Mouse (Mus musculus) CH12.LX (cell line): ENCODE data around the gene Tmem243. TPM values are rescaled to one million over a fixed set of nuclear protein-coding genes. Genes with fewer than 3 reads are reported as not detected.

ENCODE experiments used
- DNase-seq: peaks from one replicate; pipeline ENCODE4 v3.0.0-alpha.2; 2013; ENCODE audit errors: extremely low read depth
- H3K27ac ChIP-seq: 2 replicates; pipeline ENCODE4 v1.5.1; 2012; ENCODE audit warnings: low read depth, mild to moderate bottlenecking, control low read depth, moderate library complexity; ENCODE audit not compliant: insufficient read depth
- H3K27me3 ChIP-seq: replicated peaks from 2 replicates; pipeline ENCODE3; 2012; ENCODE audit warnings: inconsistent platforms
- H3K36me3 ChIP-seq, 2 experiments: replicated peaks in 1 of 2; 2 replicates each; pipeline versions ENCODE3 to v1.6.1; 2012; ENCODE audit warnings: inconsistent platforms in 1 of 2, low read length in 1 of 2, mild to moderate bottlenecking in 1 of 2, mixed read lengths in 1 of 2, moderate library complexity in 1 of 2; ENCODE audit not compliant: control insufficient read depth in 1 of 2, insufficient read depth in 1 of 2
- H3K4me1 ChIP-seq, 2 experiments: 2 replicates each; pipeline ENCODE4 v1.6.1; 2012; ENCODE audit warnings: inconsistent platforms in 1 of 2, moderate library complexity in 1 of 2; ENCODE audit not compliant: insufficient read depth in 2 of 2, control insufficient read depth in 1 of 2
- H3K4me2 ChIP-seq: 2 replicates; pipeline ENCODE4 v1.6.1; 2012; ENCODE audit warnings: low read depth, mild to moderate bottlenecking, control low read depth; ENCODE audit not compliant: poor library complexity, insufficient read depth, severe bottlenecking
- H3K4me3 ChIP-seq, 3 experiments: fragments of 150-350 bp in 1 of 3; sonication (generic) in 1 of 3; replicated peaks in 1 of 3; 2 replicates each; pipeline versions ENCODE3 to v1.5.1; 2011 to 2012; ENCODE audit warnings: low read depth in 2 of 3, low read length in 2 of 3, mild to moderate bottlenecking in 2 of 3, moderate library complexity in 2 of 3, control low read depth in 1 of 3, improper control_type of control experiment in 1 of 3, inconsistent platforms in 1 of 3, mixed read lengths in 1 of 3; ENCODE audit not compliant: poor library complexity in 1 of 3
- H3K79me2 ChIP-seq: replicated peaks from 2 replicates; pipeline ENCODE4 v1.6.1; 2012; ENCODE audit warnings: mild to moderate bottlenecking, moderate library complexity; ENCODE audit not compliant: control insufficient read depth, poor library complexity, insufficient read depth, severe bottlenecking; ENCODE audit errors: extremely low read depth
- H3K9ac ChIP-seq: 2 replicates; pipeline ENCODE4 v1.6.1; 2012; ENCODE audit warnings: low read depth, mild to moderate bottlenecking, control low read depth, moderate library complexity; ENCODE audit not compliant: insufficient read depth
- H3K9me3 ChIP-seq: replicated peaks from 2 replicates; pipeline ENCODE3; 2012; ENCODE audit warnings: low read length, inconsistent platforms, mixed read lengths
- BHLHE40 ChIP-seq: IDR thresholded peaks from 2 replicates; pipeline ENCODE4 v1.6.1; 2011; ENCODE audit warnings: mild to moderate bottlenecking, low read depth, low read length, improper control_type of control experiment
- CTCF ChIP-seq, 2 experiments: IDR thresholded peaks in 1 of 2; conservative IDR thresholded peaks in 1 of 2; 2 replicates each; pipeline ENCODE4 v1.5.1; 2011 to 2012; ENCODE audit warnings: low read depth in 2 of 2, low read length in 2 of 2, improper control_type of control experiment in 1 of 2, inconsistent platforms in 1 of 2, mild to moderate bottlenecking in 1 of 2, moderate library complexity in 1 of 2
- E2F4 ChIP-seq: IDR thresholded peaks from 2 replicates; pipeline ENCODE4 v1.6.1; 2011; ENCODE audit warnings: low read depth, low read length, improper control_type of control experiment; ENCODE audit not compliant: insufficient replicate concordance
- EP300 ChIP-seq: IDR thresholded peaks from 2 replicates; pipeline ENCODE4 v1.6.1; 2011; ENCODE audit warnings: low read length, improper control_type of control experiment
- ETS1 ChIP-seq: conservative IDR thresholded peaks from 2 replicates; pipeline ENCODE4 v1.6.1; 2012; ENCODE audit warnings: low read depth, mild to moderate bottlenecking, inconsistent platforms, low read length, improper control_type of control experiment, moderate library complexity
- HCFC1 ChIP-seq: IDR thresholded peaks from 2 replicates; pipeline ENCODE4 v1.6.1; 2012; ENCODE audit warnings: low read depth, mild to moderate bottlenecking, inconsistent platforms, low read length, improper control_type of control experiment
- MAFK ChIP-seq: IDR thresholded peaks from 2 replicates; pipeline ENCODE4 v1.6.1; 2011; ENCODE audit warnings: low read length, improper control_type of control experiment; ENCODE audit not compliant: insufficient replicate concordance
- MAX ChIP-seq: IDR thresholded peaks from 2 replicates; pipeline ENCODE4 v1.6.1; 2011; ENCODE audit warnings: low read length, improper control_type of control experiment
- MXI1 ChIP-seq: IDR thresholded peaks from 2 replicates; pipeline ENCODE4 v1.6.1; 2011; ENCODE audit warnings: mild to moderate bottlenecking, low read depth, low read length, improper control_type of control experiment
- MYC ChIP-seq: IDR thresholded peaks from 2 replicates; pipeline ENCODE4 v1.6.1; 2011; ENCODE audit warnings: low read depth, mild to moderate bottlenecking, improper control_type of control experiment, low read length
- NELFE ChIP-seq: IDR thresholded peaks from 2 replicates; pipeline ENCODE4 v1.6.1; 2011; ENCODE audit warnings: low read depth, low read length, improper control_type of control experiment
- POLR2A ChIP-seq: IDR thresholded peaks from 2 replicates; pipeline ENCODE4 v1.6.1; 2011; ENCODE audit warnings: low read depth, mild to moderate bottlenecking, improper control_type of control experiment, low read length
- RAD21 ChIP-seq: IDR thresholded peaks from 2 replicates; pipeline ENCODE4 v1.6.1; 2011; ENCODE audit warnings: low read depth, mild to moderate bottlenecking, low read length, improper control_type of control experiment, moderate library complexity
- RCOR1 ChIP-seq: conservative IDR thresholded peaks from 2 replicates; pipeline ENCODE4 v1.6.1; 2012; ENCODE audit warnings: low read depth, mild to moderate bottlenecking, inconsistent platforms, low read length, improper control_type of control experiment
- SIN3A ChIP-seq: IDR thresholded peaks from 2 replicates; pipeline ENCODE4 v1.6.1; 2012; ENCODE audit warnings: low read length, improper control_type of control experiment, inconsistent platforms
- TCF12 ChIP-seq: IDR thresholded peaks from 2 replicates; pipeline ENCODE4 v1.6.1; 2014; ENCODE audit warnings: low read depth, mild to moderate bottlenecking, inconsistent platforms, low read length, improper control_type of control experiment
- UBTF ChIP-seq: IDR thresholded peaks from 2 replicates; pipeline ENCODE4 v1.6.1; 2012; ENCODE audit warnings: low read depth, mild to moderate bottlenecking, inconsistent platforms, low read length, improper control_type of control experiment, moderate library complexity
- USF1 ChIP-seq: IDR thresholded peaks from 2 replicates; pipeline ENCODE4 v1.6.1; 2014; ENCODE audit warnings: low read depth, mild to moderate bottlenecking, inconsistent platforms, low read length, improper control_type of control experiment
- ZC3H11A ChIP-seq: IDR thresholded peaks from 2 replicates; pipeline ENCODE4 v1.6.1; 2012; ENCODE audit warnings: low read depth, mild to moderate bottlenecking, inconsistent platforms, low read length, improper control_type of control experiment
- ZKSCAN1 ChIP-seq: IDR thresholded peaks from 2 replicates; pipeline ENCODE4 v1.6.1; 2012; ENCODE audit warnings: low read depth, inconsistent platforms, low read length, improper control_type of control experiment, borderline replicate concordance
- ZNF384 ChIP-seq: IDR thresholded peaks from 2 replicates; pipeline ENCODE4 v1.6.1; 2012; ENCODE audit warnings: low read depth, low read length, improper control_type of control experiment, inconsistent platforms
- dilution Hi-C: fragments of 300-500 bp; cut with MboI; formaldehyde crosslinking; loops from 2 replicates; pipeline ENCODE4 v1.14.3; 2020; ENCODE audit warnings: low sequenced_read_pairs; ENCODE audit not compliant: extremely low pct_unique_long_range_greater_than_20kb, extremely low pct_ligation_motif_present
- in situ Hi-C: fragments of 300-500 bp; cut with MboI; formaldehyde crosslinking; loops from 3 replicates; pipeline ENCODE4 v1.14.3; 2019; ENCODE audit warnings: low sequenced_read_pairs, low pct_ligation_motif_present, low pct_unique_long_range_greater_than_20kb, mixed read lengths
- polyA plus RNA-seq: library from polyadenylated mRNA; unstranded; fragments of >175 nt; gene quantifications from 2 replicates; pipeline ENCODE4 v1.2.1, GENCODE M21; 2012; ENCODE audit warnings: low read depth; ENCODE audit not compliant: insufficient read length
- total RNA-seq, 2 experiments: library from RNA; depleted of rRNA; stranded (reverse); fragments of 300-350 nt in 1 of 2; fragments of >200 nt in 1 of 2; gene quantifications; 2 replicates each; pipeline ENCODE4 v1.2.3; 2012 to 2014

Tmem243 gene
- total and polyA plus RNA-seq, 3 experiments = 74.7 to 107 (median 87.0) TPM

DNA sequence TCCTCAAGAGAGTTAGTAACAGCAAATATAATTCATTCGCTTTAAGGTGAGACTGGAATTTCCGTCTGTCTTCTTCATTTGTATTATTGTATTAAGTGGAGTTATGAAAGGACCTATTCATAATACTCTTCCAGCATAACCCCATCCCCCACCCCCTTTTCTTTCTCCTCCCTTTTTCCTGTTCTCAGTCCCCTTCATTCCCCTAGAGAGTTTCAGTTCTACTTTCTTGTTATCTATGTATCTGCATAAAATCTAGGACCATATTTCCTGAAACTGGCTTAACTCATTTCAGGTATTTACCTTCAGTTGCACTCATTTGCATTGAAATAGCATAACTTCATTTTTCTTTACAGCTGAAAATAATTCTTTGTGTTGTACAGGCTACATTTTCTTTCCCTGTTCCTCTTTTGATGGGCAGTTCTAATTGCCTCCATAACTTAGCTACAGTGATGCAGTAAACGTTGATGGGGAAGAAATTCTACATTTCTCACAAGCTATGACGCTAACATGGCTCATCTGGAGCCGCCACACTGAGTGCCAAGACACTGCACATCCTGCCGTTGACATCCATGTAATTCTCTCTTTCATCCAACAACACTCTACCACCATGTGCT, 9.9 kb upstream of the Tmem243 start (continued):
- TF ChIP-seq TCF12 (no peak), EP300 (peak; percentile 87), ETS1 (peak; percentile 42)

DNA sequence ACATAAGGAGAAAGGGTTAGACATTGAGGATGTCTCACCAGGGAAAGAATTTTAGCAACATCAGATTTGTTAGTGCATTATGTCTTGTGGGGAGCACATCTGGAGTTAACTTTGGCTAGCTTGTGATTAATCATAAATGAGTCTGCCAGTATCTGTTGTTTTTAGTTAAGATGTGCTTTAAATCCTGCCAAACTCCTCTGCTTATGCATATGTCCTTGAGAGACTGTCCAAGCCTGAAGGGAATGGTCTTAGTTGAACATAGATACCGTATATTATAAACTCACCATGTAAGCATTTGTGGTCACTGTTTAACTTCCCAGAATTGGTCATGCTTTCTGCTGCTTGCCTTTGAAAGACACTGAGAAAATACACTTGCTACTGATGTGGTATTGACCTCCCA, 7.8 kb upstream of the Tmem243 start:
- H3K4me1 ChIP-seq = peaks cover 33 to 58% of the 10 kb centered on the region in 2 experiments
- in situ Hi-C loops = no loop called here
- no peak overlapping the region for H3K4me3 ChIP-seq
- H3K36me3 ChIP-seq = no peaks in the 10 kb centered on the region
- no peaks in the 10 kb centered on the region for H3K27me3 ChIP-seq
- TF ChIP-seq UBTF = no peak
- no peak for TF ChIP-seq TCF12
- TF ChIP-seq BHLHE40 = no peak
- no peak for TF ChIP-seq ZKSCAN1
- TF ChIP-seq HCFC1 = no peak
- no peak for TF ChIP-seq MAFK
- no peak for TF ChIP-seq SIN3A
- TF ChIP-seq ZNF384 = no peak
- TF ChIP-seq USF1 = no peak
- no peak for TF ChIP-seq MYC
- TF ChIP-seq MXI1 = no peak
- no peak for TF ChIP-seq RCOR1
- no peak for TF ChIP-seq E2F4
- no peak for TF ChIP-seq ZC3H11A
- TF ChIP-seq MAX = no peak
- TF ChIP-seq CTCF (conservative IDR thresholded peaks at IDR 0.05 in 1 of 2, IDR thresholded peaks at IDR 0.05 in 1 of 2; ENCODE audit: low read depth in 2 of 2, low read length in 2 of 2) = no peak
- TF ChIP-seq NELFE = no peak
- no peak for TF ChIP-seq RAD21
- no peak for TF ChIP-seq POLR2A
- dilution Hi-C loops = no loop called here
- H3K4me2 ChIP-seq = no peak overlapping the region
- H3K9me3 ChIP-seq = peaks cover 10% of the 10 kb centered on the region
- H3K79me2 ChIP-seq = no peaks in the 10 kb centered on the region
- DNase-seq = no peak
- H3K27ac ChIP-seq = no peak overlapping the region
- H3K9ac ChIP-seq = no peak overlapping the region
